Mouse (Mus musculus) heart, embryonic 11.5 days (tissue): ENCODE measurements around the gene Lrrc8c. TPM values are rescaled to one million over a fixed set of nuclear protein-coding genes. Genes with fewer than 3 reads are reported as not detected.
A peak's percentile ranks its signal among the peaks of the same experiment; 100 is the strongest.

Experiments
- ATAC-seq: fragments of 200-750 bp; cut with Nextera tagmentation; replicated peaks from 2 replicates; pipeline ENCODE4 v1.8.0; 2017; ENCODE audit warnings: moderate library complexity; ENCODE audit not compliant: insufficient number of reproducible peaks, low FRiP score, low TSS enrichment
- H3K27ac ChIP-seq: fragments of 300-500 bp; sonication (generic); 2 replicates; pipeline ENCODE4 v1.5.1; 2014; ENCODE audit warnings: mild to moderate bottlenecking, low read depth, low read length
- H3K27me3 ChIP-seq: fragments of 300-500 bp; sonication (generic); 2 replicates; pipeline ENCODE4 v1.6.1; 2014; ENCODE audit warnings: mild to moderate bottlenecking, low read length, mixed read lengths; ENCODE audit not compliant: control insufficient read depth, insufficient read depth
- H3K36me3 ChIP-seq: fragments of 300-500 bp; sonication (generic); 2 replicates; pipeline ENCODE4 v1.6.1; 2014; ENCODE audit warnings: mild to moderate bottlenecking, low read length, moderate library complexity, mixed read lengths; ENCODE audit not compliant: control insufficient read depth, insufficient read depth
- H3K4me1 ChIP-seq: fragments of 300-500 bp; sonication (generic); 2 replicates; pipeline ENCODE4 v1.6.1; 2014; ENCODE audit warnings: low read length; ENCODE audit not compliant: control insufficient read depth, insufficient read depth
- H3K4me2 ChIP-seq: fragments of 300-500 bp; sonication (generic); 2 replicates; pipeline ENCODE4 v1.6.1; 2014; ENCODE audit warnings: mild to moderate bottlenecking, moderate library complexity
- H3K4me3 ChIP-seq: fragments of 300-500 bp; sonication (generic); 2 replicates; pipeline ENCODE4 v1.5.1; 2014; ENCODE audit warnings: low read depth, low read length
- H3K9ac ChIP-seq: fragments of 300-500 bp; sonication (generic); 2 replicates; pipeline ENCODE4 v1.6.1; 2014; ENCODE audit warnings: mild to moderate bottlenecking, low read depth, low read length, moderate library complexity
- H3K9me3 ChIP-seq: fragments of 300-500 bp; sonication (generic); replicated peaks from 2 replicates; pipeline ENCODE4 v1.6.1; 2016; ENCODE audit warnings: low read length; ENCODE audit not compliant: control insufficient read depth
- WGBS: fragments of 180-500 bp; shearing (Covaris S2); extraction: QIAGEN DNeasy Blood & Tissue Kit; methylation state at CpG from one replicate; pipeline ENCODE4 v1.1.7; 2014; ENCODE audit not compliant: insufficient replicate concordance; 5-methylcytosine and 5-hydroxymethylcytosine counted together
- polyA plus RNA-seq: library from polyadenylated mRNA; unstranded; fragments of >200 nt; fragmentation: Nextera tagmentation; extraction: Ambion mirVana; gene quantifications from 2 replicates; pipeline ENCODE4 v1.2.1, GENCODE M21; 2014

Gene Lrrc8c
- polyA plus RNA-seq, 1 experiment from 2014 or later: 33.5 TPM

DNA sequence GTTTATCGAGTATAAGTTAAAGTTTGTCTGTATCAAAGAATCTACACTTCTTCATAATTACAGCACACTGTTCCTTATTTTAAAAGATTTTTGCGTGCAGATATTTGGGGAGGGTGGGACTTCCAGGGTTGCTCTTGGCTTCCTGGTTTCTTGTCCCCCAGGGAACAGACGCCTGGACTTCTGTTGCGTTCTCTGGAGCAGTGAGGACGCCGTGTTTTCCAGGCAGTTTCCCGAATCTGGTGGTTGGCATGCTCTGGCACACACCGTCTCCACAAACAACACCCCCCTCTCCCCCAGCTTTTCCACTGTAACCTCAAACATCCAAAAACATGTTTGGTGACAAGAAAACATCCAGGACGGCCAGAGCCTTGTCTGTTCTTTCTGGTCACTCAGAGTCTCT is 7.6 kb downstream of the Lrrc8c start:
- no peak overlapping the region for H3K4me3 ChIP-seq
- 80% methylated on average over 9 of the region's 9 CpGs for WGBS
- peaks cover 4% of the 10 kb centered on the region; the same call in 1 of the 2 replicates for H3K36me3 ChIP-seq
- peaks cover 62% of the 10 kb centered on the region for H3K4me1 ChIP-seq
- no peak for ATAC-seq
- peak overlapping the region; percentile 88 for H3K27ac ChIP-seq
- no peak overlapping the region for H3K9ac ChIP-seq
- no peaks in the 10 kb centered on the region for H3K9me3 ChIP-seq
- H3K4me2 ChIP-seq: no peak overlapping the region
- no peaks in the 10 kb centered on the region for H3K27me3 ChIP-seq

DNA sequence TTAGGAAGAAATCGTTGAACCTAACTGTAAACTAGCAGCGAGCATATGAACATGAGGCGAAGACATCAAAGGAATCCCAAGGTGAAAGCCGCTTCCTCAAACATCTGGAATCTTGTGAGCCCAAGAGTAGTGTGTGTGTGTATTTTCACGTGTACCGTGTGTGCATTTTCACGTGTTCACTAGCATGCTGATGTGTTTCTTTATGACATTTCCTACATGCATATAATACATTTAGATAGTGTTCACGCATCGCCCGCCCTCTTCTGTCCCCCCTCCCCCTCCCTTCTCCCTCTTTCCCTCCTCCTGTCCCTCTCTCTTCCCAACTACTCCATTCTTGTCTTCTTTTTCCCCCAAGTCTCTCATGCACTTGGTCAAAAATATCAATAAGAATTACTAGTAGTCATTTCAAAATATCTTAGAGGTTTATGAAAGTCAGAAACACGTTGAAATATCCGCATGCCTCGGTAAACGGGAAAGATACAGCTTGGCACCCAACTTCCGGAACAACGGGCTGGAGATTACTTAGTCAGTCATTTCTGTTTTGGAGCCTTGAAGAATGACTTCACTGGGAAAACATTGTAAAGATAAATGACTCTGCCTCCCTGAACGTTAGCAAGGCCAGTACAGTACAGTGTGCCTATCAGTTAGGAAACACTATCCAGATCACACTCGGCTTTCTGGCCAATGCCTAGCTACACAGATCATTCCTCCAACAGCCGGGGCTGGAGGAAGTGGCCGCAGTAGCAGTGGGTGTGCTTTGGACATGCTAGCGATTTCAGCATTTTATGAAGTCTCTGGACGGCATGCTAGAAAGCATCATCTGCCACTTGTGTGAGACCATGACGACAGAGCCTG is 8.5 kb downstream of the Lrrc8c start:
- H3K27ac ChIP-seq: peak overlapping the region; percentile 88
- peak overlapping the region; percentile 52 for H3K4me2 ChIP-seq
- no peak overlapping the region for H3K4me3 ChIP-seq
- no peaks in the 10 kb centered on the region for H3K27me3 ChIP-seq
- 51% methylated on average over 23 of the region's 23 CpGs for WGBS
- H3K4me1 ChIP-seq: peaks cover 54% of the 10 kb centered on the region
- peak overlapping the region; percentile 23; the same call in 1 of the 2 replicates for H3K9ac ChIP-seq
- H3K9me3 ChIP-seq: no peaks in the 10 kb centered on the region
- peak; percentile 86 for ATAC-seq
- H3K36me3 ChIP-seq: peaks cover 4% of the 10 kb centered on the region; the same call in 1 of the 2 replicates

DNA sequence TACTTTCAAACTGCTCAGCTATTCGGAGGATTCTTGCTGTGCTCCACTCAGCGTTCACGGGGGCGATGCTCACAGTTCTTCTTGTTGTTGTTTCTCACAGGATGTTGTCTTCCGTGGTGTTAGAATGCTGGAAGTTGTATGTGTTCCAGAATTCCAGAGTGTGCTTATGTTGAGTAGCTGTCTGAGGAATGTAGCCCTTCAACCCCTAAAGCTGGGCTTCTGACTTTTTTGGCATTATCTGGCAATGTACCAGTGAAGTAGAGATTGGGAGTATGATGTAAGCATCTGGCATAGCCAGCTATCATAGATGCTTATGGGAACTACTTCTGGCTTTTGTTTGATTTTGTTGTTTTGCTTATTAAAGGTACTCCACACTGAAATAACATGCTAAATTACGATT is 11.4 kb downstream of the Lrrc8c start:
- no peak for ATAC-seq
- no peaks in the 10 kb centered on the region for H3K9me3 ChIP-seq
- H3K27ac ChIP-seq: no peak overlapping the region
- H3K27me3 ChIP-seq: no peaks in the 10 kb centered on the region
- H3K4me1 ChIP-seq: peaks cover 26% of the 10 kb centered on the region
- WGBS: 69% methylated on average over 6 of the region's 6 CpGs
- H3K4me2 ChIP-seq: no peak overlapping the region
- no peak overlapping the region for H3K4me3 ChIP-seq
- no peak overlapping the region for H3K9ac ChIP-seq
- H3K36me3 ChIP-seq: peaks cover 4% of the 10 kb centered on the region

DNA sequence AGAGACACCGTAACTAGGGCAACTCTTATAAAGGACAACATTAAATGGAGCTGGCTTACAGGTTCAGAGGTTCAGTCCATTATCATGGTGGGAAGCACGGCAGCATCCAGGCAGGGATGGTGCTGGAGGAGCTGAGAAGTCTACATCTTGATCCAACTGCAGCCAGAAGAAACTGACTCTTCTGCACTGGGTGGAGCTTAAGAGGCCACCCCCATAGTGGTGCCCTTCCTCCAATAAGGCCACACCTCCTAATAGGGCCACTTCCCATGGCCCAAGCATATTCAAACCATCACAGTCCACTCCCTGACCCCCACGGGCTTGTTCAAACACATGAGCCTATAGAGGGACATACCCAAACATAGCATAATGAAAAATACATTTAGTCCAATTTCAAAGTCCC is 16.0 kb downstream of the Lrrc8c start:
- no peak overlapping the region for H3K27ac ChIP-seq
- no peaks in the 10 kb centered on the region for H3K27me3 ChIP-seq
- H3K4me3 ChIP-seq: no peak overlapping the region
- H3K4me2 ChIP-seq: no peak overlapping the region
- 96% methylated on average over 3 of the region's 3 CpGs for WGBS
- H3K4me1 ChIP-seq: peaks cover 4% of the 10 kb centered on the region; the same call in 1 of the 2 replicates
- H3K36me3 ChIP-seq: peaks cover 6% of the 10 kb centered on the region
- 0 out of 2 replicates have a peak, but pooled peaks cover 3% of the 10 kb centered on the region for H3K9me3 ChIP-seq
- no peak for ATAC-seq
- H3K9ac ChIP-seq: no peak overlapping the region

DNA sequence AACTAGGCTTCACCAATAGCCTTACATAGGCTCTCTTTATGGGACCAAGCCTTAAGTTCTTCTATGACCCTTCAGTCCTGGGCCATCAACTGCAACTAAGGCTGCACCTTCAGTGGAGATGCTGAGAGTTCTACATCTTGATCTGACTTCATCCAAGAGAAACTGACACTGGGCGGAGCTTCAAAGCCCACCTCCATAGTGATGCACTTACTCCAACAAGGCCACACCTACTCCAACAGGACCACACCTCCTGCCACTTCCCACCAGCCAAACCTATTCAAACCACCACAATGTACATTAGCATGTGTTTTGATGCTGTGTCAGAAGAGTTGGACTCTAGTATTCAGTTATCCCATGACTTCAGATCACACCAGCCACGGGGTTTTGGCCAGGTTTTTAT is 17.0 kb downstream of the Lrrc8c start:
- H3K27ac ChIP-seq: no peak overlapping the region
- H3K4me1 ChIP-seq: no peaks in the 10 kb centered on the region
- peaks cover 6% of the 10 kb centered on the region for H3K36me3 ChIP-seq
- no peak overlapping the region for H3K4me2 ChIP-seq
- no peak overlapping the region for H3K4me3 ChIP-seq
- 97% methylated on average over 2 of the region's 2 CpGs for WGBS
- no peak overlapping the region for H3K9ac ChIP-seq
- no peak for ATAC-seq
- 0 out of 2 replicates have a peak, but pooled peaks cover 3% of the 10 kb centered on the region for H3K9me3 ChIP-seq
- H3K27me3 ChIP-seq: no peaks in the 10 kb centered on the region

DNA sequence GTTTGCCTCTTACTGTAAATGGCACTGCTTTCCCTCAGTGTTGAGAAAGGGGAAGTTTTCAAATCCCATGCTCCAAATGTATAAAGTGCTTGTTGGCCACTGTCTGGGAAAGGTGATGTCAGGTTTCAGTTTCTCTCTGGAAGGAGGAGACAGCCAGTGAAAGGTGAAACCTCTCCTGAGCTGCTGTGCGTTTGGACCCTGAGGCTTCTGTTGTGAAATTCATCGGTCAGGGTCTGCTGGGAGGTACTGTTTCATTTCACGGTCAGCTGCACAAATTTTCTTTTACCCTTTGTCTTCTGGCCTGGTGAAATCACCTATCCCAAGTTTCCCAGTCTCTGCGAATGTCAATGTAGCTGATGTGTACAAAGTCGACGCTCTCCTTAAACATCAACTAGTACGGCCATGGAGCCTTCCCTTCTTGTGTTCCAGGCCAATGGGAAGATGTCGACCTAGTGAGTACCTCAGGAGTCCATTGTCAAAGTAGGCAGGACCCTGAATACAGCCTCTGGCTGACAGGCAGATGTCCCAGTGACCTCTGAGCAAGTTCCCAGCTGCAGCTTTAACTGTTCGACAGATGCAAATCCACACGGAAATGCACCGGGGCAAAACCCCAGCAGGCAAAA is 18.0 kb downstream of the Lrrc8c start:
- H3K36me3 ChIP-seq: peaks cover 6% of the 10 kb centered on the region
- no peak overlapping the region for H3K4me3 ChIP-seq
- no peak overlapping the region for H3K27ac ChIP-seq
- 0 out of 2 replicates have a peak, but pooled peaks cover 3% of the 10 kb centered on the region for H3K9me3 ChIP-seq
- H3K9ac ChIP-seq: no peak overlapping the region
- 83% methylated on average over 11 of the region's 11 CpGs for WGBS
- H3K4me2 ChIP-seq: no peak overlapping the region
- no peak for ATAC-seq
- no peaks in the 10 kb centered on the region for H3K4me1 ChIP-seq
- no peaks in the 10 kb centered on the region for H3K27me3 ChIP-seq

DNA sequence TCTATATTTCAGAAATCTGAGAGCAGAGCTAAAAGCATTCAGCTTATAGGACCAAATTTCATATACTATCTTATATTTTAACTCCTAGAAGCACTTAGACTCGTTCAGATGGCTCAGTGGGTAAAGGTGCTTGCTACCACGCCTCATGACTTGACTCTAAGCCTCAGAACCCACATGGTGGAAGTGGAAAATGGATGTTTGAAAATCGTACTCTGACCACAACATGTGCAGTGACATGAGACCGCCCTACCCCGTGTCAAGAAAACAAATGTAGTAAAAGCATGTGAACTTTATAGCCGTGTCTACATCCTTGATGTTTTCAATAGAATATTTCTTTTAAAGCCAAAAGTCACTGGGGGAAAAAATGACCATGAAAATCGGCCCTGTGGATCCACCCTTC is 21.9 kb downstream of the Lrrc8c start:
- Histone ChIP-seq H3K9me3 (0 out of 2 replicates have a peak, but pooled peaks cover 3% of the 10 kb centered on the region), H3K4me3 (no peak overlapping the region), H3K27ac (no peak overlapping the region), H3K4me2 (no peak overlapping the region), H3K4me1 (no peaks in the 10 kb centered on the region), H3K9ac (no peak overlapping the region), H3K27me3 (no peaks in the 10 kb centered on the region), H3K36me3 (peaks cover 7% of the 10 kb centered on the region; the same call in 1 of the 2 replicates)
- ATAC-seq: no peak
- 90% methylated on average over 7 of the region's 7 CpGs for WGBS

DNA sequence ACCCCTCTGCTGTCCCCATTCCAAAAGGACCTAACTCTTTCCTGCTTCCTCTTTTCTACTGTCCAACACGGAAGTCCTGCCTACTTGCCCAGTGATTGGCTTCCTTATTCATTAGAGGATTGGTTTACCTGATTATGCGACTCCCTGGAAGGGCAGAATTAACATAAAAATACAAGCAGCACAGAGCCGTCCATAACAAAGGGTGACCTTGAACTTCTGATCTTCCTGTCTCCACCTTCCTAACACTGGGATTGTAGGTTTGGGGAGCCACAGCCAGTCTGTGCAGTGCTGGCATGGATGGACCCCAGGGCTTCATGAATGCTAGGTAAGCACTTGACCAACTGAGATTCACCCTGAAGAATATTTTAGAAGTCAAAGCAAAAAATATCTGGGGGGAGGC is 25.9 kb downstream of the Lrrc8c start:
- no peak for ATAC-seq
- WGBS: 69% methylated on average over 3 of the region's 3 CpGs
- H3K27ac ChIP-seq: no peak overlapping the region
- H3K4me3 ChIP-seq: no peak overlapping the region
- H3K27me3 ChIP-seq: no peaks in the 10 kb centered on the region
- H3K36me3 ChIP-seq: 0 out of 2 replicates have a peak, but pooled peaks cover 5% of the 10 kb centered on the region
- H3K9ac ChIP-seq: no peak overlapping the region
- no peaks in the 10 kb centered on the region for H3K9me3 ChIP-seq
- H3K4me2 ChIP-seq: no peak overlapping the region
- 0 out of 2 replicates have a peak, but pooled peaks cover 5% of the 10 kb centered on the region for H3K4me1 ChIP-seq
